Mouse (Mus musculus) right cerebral cortex, adult 18-20 months (tissue): ENCODE results near the gene Gnptab.

Experiments
- DNase-seq: peaks from one replicate; pipeline ENCODE4 v3.0.0; 2022; ENCODE audit warnings: mixed read lengths

Gnptab gene

GRCm38 (mm10) chr10:88380002-88380401, 1.1 kb downstream of the Gnptab start:
- peak; percentile 50 for DNase-seq

- DNase-seq, result no peak
Observed at GRCm38 (mm10) chr10:88380430-88381060, 1.6 kb downstream of the Gnptab start.

GRCm38 (mm10) chr10:88381286-88381685, 2.4 kb downstream of the Gnptab start:
- DNase-seq, result no peak

- DNase-seq, result no peak
Observed at GRCm38 (mm10) chr10:88382009-88382408, 3.1 kb downstream of the Gnptab start.

GRCm38 (mm10) chr10:88383479-88383878, 4.5 kb downstream of the Gnptab start:
- DNase-seq, result no peak

GRCm38 (mm10) chr10:88384081-88384480, 5.1 kb downstream of the Gnptab start:
- DNase-seq, result no peak

GRCm38 (mm10) chr10:88385290-88385689, 6.4 kb downstream of the Gnptab start:
- DNase-seq, result no peak

- DNase-seq, result no peak
Observed at GRCm38 (mm10) chr10:88385758-88386157, 6.8 kb downstream of the Gnptab start.

GRCm38 (mm10) chr10:88386251-88386650, 7.3 kb downstream of the Gnptab start:
- no peak for DNase-seq

GRCm38 (mm10) chr10:88389576-88389975, 10.6 kb downstream of the Gnptab start:
- no peak for DNase-seq

- DNase-seq, result no peak
Observed at GRCm38 (mm10) chr10:88390096-88390790, 11.3 kb downstream of the Gnptab start.

GRCm38 (mm10) chr10:88391495-88391894, 12.6 kb downstream of the Gnptab start:
- peak; percentile 45 for DNase-seq

- DNase-seq, result peak; percentile 57
Observed at GRCm38 (mm10) chr10:88392181-88392847, 13.4 kb downstream of the Gnptab start.

- no peak for DNase-seq
Observed at GRCm38 (mm10) chr10:88398668-88399243, 19.8 kb downstream of the Gnptab start.

GRCm38 (mm10) chr10:88399271-88399670, 20.3 kb downstream of the Gnptab start:
- DNase-seq, result no peak

- DNase-seq, result no peak
Observed at GRCm38 (mm10) chr10:88403021-88403420, 24.1 kb downstream of the Gnptab start.

GRCm38 (mm10) chr10:88404220-88404619, 25.3 kb downstream of the Gnptab start:
- DNase-seq, result no peak

- DNase-seq, result no peak
Observed at GRCm38 (mm10) chr10:88405812-88406211, 26.9 kb downstream of the Gnptab start.

GRCm38 (mm10) chr10:88407875-88408631, 29.1 kb downstream of the Gnptab start:
- no peak for DNase-seq

GRCm38 (mm10) chr10:88409751-88410150, 30.8 kb downstream of the Gnptab start:
- no peak for DNase-seq

- no peak for DNase-seq
Observed at GRCm38 (mm10) chr10:88412290-88412995, 33.5 kb downstream of the Gnptab start.

GRCm38 (mm10) chr10:88417686-88418085, 38.8 kb downstream of the Gnptab start:
- no peak for DNase-seq
